Mouse (Mus musculus) limb, embryonic 14.5 days (tissue): ENCODE measurements around the gene Fut2. TPM values are rescaled to one million over a fixed set of nuclear protein-coding genes. Genes with fewer than 3 reads are reported as not detected.
A peak's percentile ranks its signal among the peaks of the same experiment; 100 is the strongest.

Experiments
- ATAC-seq: fragments of 200-750 bp; cut with Nextera tagmentation; 2 replicates; pipeline ENCODE4 v1.8.0; 2017; ENCODE audit warnings: low read depth, moderate number of reproducible peaks, moderate TSS enrichment; ENCODE audit not compliant: low FRiP score
- DNase-seq: peaks from one replicate; pipeline ENCODE4 v3.0.0-alpha.2; 2015; ENCODE audit warnings: low spot score
- H3K27ac ChIP-seq: fragments of 300-500 bp; sonication (generic); replicated peaks from 2 replicates; pipeline ENCODE4 v1.5.1; 2014; ENCODE audit warnings: low read depth, mild to moderate bottlenecking, low read length, moderate library complexity, mixed read lengths
- H3K27me3 ChIP-seq: fragments of 300-500 bp; sonication (generic); 2 replicates; pipeline ENCODE4 v1.6.1; 2014; ENCODE audit warnings: low read length, mixed read lengths; ENCODE audit not compliant: control insufficient read depth, insufficient read depth
- H3K36me3 ChIP-seq: fragments of 300-500 bp; sonication (generic); 2 replicates; pipeline ENCODE4 v1.6.1; 2014; ENCODE audit warnings: mild to moderate bottlenecking, low read length, moderate library complexity, mixed read lengths; ENCODE audit not compliant: control insufficient read depth, insufficient read depth
- H3K4me1 ChIP-seq: fragments of 300-500 bp; sonication (generic); 2 replicates; pipeline ENCODE4 v1.6.1; 2014; ENCODE audit warnings: antibody characterized with exemption, low read length, mixed read lengths; ENCODE audit not compliant: control insufficient read depth, insufficient read depth
- H3K4me2 ChIP-seq: fragments of 300-500 bp; sonication (generic); replicated peaks from 2 replicates; pipeline ENCODE4 v1.6.1; 2014; ENCODE audit warnings: low read depth, mild to moderate bottlenecking, low read length, moderate library complexity; ENCODE audit not compliant: severe bottlenecking
- H3K4me3 ChIP-seq: fragments of 300-500 bp; sonication (generic); replicated peaks from 2 replicates; pipeline ENCODE4 v1.5.1; 2014; ENCODE audit warnings: low read length
- H3K9ac ChIP-seq: fragments of 300-500 bp; sonication (generic); 2 replicates; pipeline ENCODE4 v1.6.1; 2014; ENCODE audit warnings: mild to moderate bottlenecking, low read depth, low read length, moderate library complexity; ENCODE audit not compliant: severe bottlenecking
- H3K9me3 ChIP-seq: fragments of 300-500 bp; sonication (generic); 2 replicates; pipeline ENCODE4 v1.6.1; 2016; ENCODE audit warnings: low read length; ENCODE audit not compliant: control insufficient read depth
- POLR2A ChIP-seq: fragments of 200-500 bp; IDR thresholded peaks from 2 replicates; pipeline ENCODE4 v1.8.0; 2012; ENCODE audit warnings: inconsistent platforms, mild to moderate bottlenecking, moderate library complexity, borderline replicate concordance; ENCODE audit not compliant: insufficient read depth, insufficient read length; ENCODE audit errors: extremely low read depth
- WGBS: fragments of 180-500 bp; shearing (Covaris S2); extraction: QIAGEN DNeasy Blood & Tissue Kit; methylation state at CpG from one replicate; pipeline ENCODE4 v1.1.7; 2014; 5-methylcytosine and 5-hydroxymethylcytosine counted together
- polyA plus RNA-seq, 2 experiments: library from polyadenylated mRNA; depleted of rRNA in 1 of 2; stranded (reverse) in 1 of 2; unstranded in 1 of 2; fragments of >200 nt; fragmentation: Nextera tagmentation in 1 of 2; extraction: Ambion mirVana in 1 of 2; gene quantifications; 2 replicates each; pipeline versions ENCODE4 v1.2.1 to v1.2.3; 2012 to 2014

Fut2 gene
- polyA plus RNA-seq, 2 experiments = 1.4 to 2.9 TPM

GRCm38 (mm10) chr7:45623507-45623906 lies 42.7 kb downstream of the Fut2 start:
- ATAC-seq = no peak
- Histone ChIP-seq H3K9me3 (no peaks in the 10 kb centered on the region), H3K36me3 (no peaks in the 10 kb centered on the region), H3K27ac (no peak overlapping the region), H3K27me3 (peaks cover 6% of the 10 kb centered on the region; the same call in 1 of the 2 replicates), H3K4me3 (no peak overlapping the region), H3K4me2 (no peak overlapping the region), H3K4me1 (no peaks in the 10 kb centered on the region), H3K9ac (no peak overlapping the region)
- no peak for DNase-seq
- no peak for TF ChIP-seq POLR2A
- WGBS = 88% methylated on average over 11 of the region's 11 CpGs

DNA sequence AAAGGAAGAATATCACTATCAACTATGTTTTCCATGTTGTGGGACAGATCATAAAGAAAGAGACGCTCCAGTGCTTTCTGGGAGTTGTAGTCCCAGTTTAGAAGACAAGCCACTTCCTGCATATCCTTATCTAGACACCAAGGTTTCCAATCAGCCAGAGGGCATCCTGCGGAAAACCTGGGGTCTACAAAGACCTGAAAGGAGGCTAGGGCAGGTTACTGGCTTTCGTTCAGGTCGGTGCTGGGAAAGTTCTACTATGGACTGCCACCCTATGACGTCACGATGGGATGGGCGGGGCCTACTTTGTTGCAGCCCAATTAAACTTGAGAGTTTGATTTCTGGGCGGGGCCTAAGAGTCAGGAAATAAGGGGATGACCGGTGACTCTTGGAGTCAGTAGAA lies 44.8 kb downstream of the Fut2 start, which contains the start of gene Izumo1:
Gene Izumo1 (plus strand): TSS at position 369 of the 400 bp plus-strand sequence.
- H3K4me3 ChIP-seq = no peak within 1 kb of the TSS
- DNase-seq = no peak
- H3K9me3 ChIP-seq = no peaks in the 10 kb centered on the region
- peaks cover 1% of the 10 kb centered on the region; the same call in 1 of the 2 replicates for H3K4me1 ChIP-seq
- no peak for TF ChIP-seq POLR2A
- no peak within 1 kb of the TSS for H3K9ac ChIP-seq
- WGBS = 35% methylated on average over 9 of the region's 9 CpGs
- H3K36me3 ChIP-seq = no peaks in the 10 kb centered on the region
- H3K27ac ChIP-seq = no peak within 1 kb of the TSS
- no peak for ATAC-seq
- H3K4me2 ChIP-seq = no peak within 1 kb of the TSS
- peaks cover 21% of the 10 kb centered on the region; the same call in 1 of the 2 replicates for H3K27me3 ChIP-seq

- H3K9me3 ChIP-seq = no peaks in the 10 kb centered on the region
- H3K27ac ChIP-seq = no peak overlapping the region
- H3K27me3 ChIP-seq = peaks cover 23% of the 10 kb centered on the region; the same call in 1 of the 2 replicates
- TF ChIP-seq POLR2A = no peak
- DNase-seq (no peak), ATAC-seq (no peak)
- no peak overlapping the region for H3K9ac ChIP-seq
- 90% methylated on average over 5 of the region's 5 CpGs for WGBS
- peaks cover 8% of the 10 kb centered on the region; the same call in 1 of the 2 replicates for H3K4me1 ChIP-seq
- H3K36me3 ChIP-seq = no peaks in the 10 kb centered on the region
- no peak overlapping the region for H3K4me3 ChIP-seq
- no peak overlapping the region for H3K4me2 ChIP-seq
These were observed 46.6 kb downstream of the Fut2 start for GRCm38 (mm10) chr7:45619592-45619991.

GRCm38 (mm10) chr7:45618316-45618715 lies 47.9 kb downstream of the Fut2 start:
- Histone ChIP-seq H3K4me1 (peaks cover 8% of the 10 kb centered on the region; the same call in 1 of the 2 replicates), H3K9ac (no peak overlapping the region), H3K4me3 (no peak overlapping the region), H3K27me3 (peaks cover 23% of the 10 kb centered on the region; the same call in 1 of the 2 replicates), H3K4me2 (no peak overlapping the region), H3K9me3 (no peaks in the 10 kb centered on the region), H3K36me3 (no peaks in the 10 kb centered on the region), H3K27ac (no peak overlapping the region)
- 81% methylated on average over 5 of the region's 5 CpGs for WGBS
- no peak for TF ChIP-seq POLR2A
- DNase-seq (no peak), ATAC-seq (no peak)

- no peak for ATAC-seq
- 6% methylated on average over 28 of the region's 31 CpGs for WGBS
- H3K27ac ChIP-seq = no peak within 1 kb of the TSS
- H3K4me2 ChIP-seq = peak within 1 kb of the TSS; percentile 48
- H3K9me3 ChIP-seq = no peaks in the 10 kb centered on the region
- H3K4me1 ChIP-seq = peaks cover 8% of the 10 kb centered on the region; the same call in 1 of the 2 replicates
- H3K27me3 ChIP-seq = peaks cover 23% of the 10 kb centered on the region; the same call in 1 of the 2 replicates
- H3K4me3 ChIP-seq = peak within 1 kb of the TSS; percentile 19
- TF ChIP-seq POLR2A = no peak
- DNase-seq = peak; percentile 56
- H3K36me3 ChIP-seq = no peaks in the 10 kb centered on the region
- peak within 1 kb of the TSS; percentile 41 for H3K9ac ChIP-seq
These were observed 49.0 kb downstream of the Fut2 start, which contains the start of gene Fut1 for GRCm38 (mm10) chr7:45617042-45617695. Gene Fut1 (plus strand): TSS chr7:45617289.
